Mouse (Mus musculus): Measurements from ENCODE around the gene Ick. TPM values are rescaled to one million over a fixed set of nuclear protein-coding genes. Genes with fewer than 3 reads are reported as not detected.

The Ick gene
- polyA plus RNA-seq, 1 experiment from 2014 or later, result 28.1 TPM

DNA sequence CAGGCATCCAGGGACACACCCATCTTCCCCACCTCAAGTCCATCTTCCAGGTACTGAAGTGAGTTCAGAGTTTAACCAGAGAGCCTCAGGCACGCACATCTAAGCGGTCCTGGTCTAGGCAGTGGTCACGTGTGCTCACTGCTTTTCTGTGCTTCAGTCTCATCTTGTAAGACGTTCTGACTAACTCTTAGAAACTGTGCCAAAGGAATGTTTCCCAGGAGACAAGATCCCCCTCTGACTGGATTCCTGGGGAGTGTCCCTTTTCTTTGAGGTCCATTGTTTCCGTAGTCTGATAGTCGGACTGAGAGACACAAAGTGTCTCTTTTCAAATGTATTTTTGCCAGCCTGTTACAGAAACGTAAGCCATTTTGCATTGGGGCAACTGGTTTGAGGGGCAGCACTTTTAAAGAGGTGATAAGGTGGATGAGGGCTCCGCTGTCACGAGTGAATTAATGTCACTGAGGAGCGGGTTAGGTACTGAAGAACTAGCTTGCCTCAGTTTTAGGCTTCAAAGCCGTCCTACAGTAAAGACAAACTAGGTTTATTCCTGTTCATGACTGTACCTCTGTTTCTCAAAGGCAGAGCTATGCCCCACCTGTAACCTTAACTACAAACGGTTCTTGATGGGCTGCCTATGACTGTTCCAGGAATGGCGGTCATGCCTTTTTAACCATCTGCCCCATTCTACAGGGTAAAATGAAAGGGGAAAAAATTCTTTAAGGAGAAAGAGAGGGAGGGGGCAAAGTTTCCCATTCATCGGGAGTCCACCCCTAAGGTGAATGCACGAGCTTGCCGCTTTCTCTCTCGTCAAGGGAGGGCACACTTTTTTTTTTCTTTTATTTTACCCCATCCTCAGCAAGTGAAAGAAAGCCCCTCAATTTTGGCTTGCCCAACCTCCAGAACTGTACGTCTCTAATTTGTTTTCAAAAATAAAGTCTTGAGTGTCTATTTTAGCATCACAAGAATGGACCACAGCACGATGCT lies 82.0 kb downstream of the Ick start:
- H3K9ac ChIP-seq (ENCODE audit: low read depth, low read length), result peak overlapping the region; percentile 9; the same call in 1 of the 2 replicates

DNA sequence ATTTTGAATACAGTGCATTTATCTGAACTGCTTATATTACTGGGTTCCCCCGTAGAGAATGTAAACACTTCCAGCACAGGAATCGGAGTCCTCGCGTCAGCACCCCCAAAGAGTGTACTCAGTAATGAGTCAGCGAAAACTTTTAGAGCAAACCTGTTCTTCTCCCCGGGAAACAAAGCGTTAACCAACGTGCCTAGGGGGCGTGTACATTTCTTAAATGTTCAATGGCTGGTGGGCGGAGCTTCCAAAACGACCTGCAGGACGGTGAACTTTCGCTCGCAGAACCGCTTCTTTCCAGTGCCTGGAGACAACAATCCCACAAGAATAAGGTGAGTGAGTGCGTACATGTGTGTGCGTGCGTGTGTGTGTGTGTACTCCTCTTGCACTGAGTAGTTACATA lies 82.7 kb downstream of the Ick start:
- under 1% methylated on average over 18 of the region's 18 CpGs for WGBS
- Histone ChIP-seq H3K27me3 (replicated peaks; ENCODE audit: control insufficient read depth, insufficient read depth, low read length) (no peaks in the 10 kb centered on the region), H3K4me2 (ENCODE audit: low read depth, low read length) (peak overlapping the region; percentile 63), H3K9me3 (ENCODE audit: control insufficient read depth, low read length) (no peaks in the 10 kb centered on the region), H3K4me3 (ENCODE audit: low read length) (peak overlapping the region; percentile 37), H3K36me3 (ENCODE audit: control insufficient read depth, insufficient read depth, low read length) (no peaks in the 10 kb centered on the region), H3K4me1 (ENCODE audit: control insufficient read depth, insufficient read depth, low read length) (peaks cover 22% of the 10 kb centered on the region; the same call in 1 of the 2 replicates), H3K27ac (ENCODE audit: low read length) (peak overlapping the region; percentile 49; the same call in 1 of the 2 replicates), H3K9ac (ENCODE audit: low read depth, low read length) (peak overlapping the region; percentile 9)
- ATAC-seq, result peak; percentile 61

More for the DNA sequence above, 82.0 kb downstream of the Ick start:
- peak overlapping the region; percentile 37 for H3K4me3 ChIP-seq (ENCODE audit: low read length)
- H3K9me3 ChIP-seq (ENCODE audit: control insufficient read depth, low read length), result no peaks in the 10 kb centered on the region
- WGBS, result 5% methylated on average over 19 of the region's 19 CpGs
- no peaks in the 10 kb centered on the region for H3K27me3 ChIP-seq (replicated peaks; ENCODE audit: control insufficient read depth, insufficient read depth, low read length)
- peak; percentile 63 for ATAC-seq
- no peaks in the 10 kb centered on the region for H3K36me3 ChIP-seq (ENCODE audit: control insufficient read depth, insufficient read depth, low read length)
- peaks cover 22% of the 10 kb centered on the region; the same call in 1 of the 2 replicates for H3K4me1 ChIP-seq (ENCODE audit: control insufficient read depth, insufficient read depth, low read length)
- H3K4me2 ChIP-seq (ENCODE audit: low read depth, low read length), result peak overlapping the region; percentile 63
- no peak overlapping the region for H3K27ac ChIP-seq (ENCODE audit: low read length)

- 49% methylated on average over 9 of the region's 9 CpGs for WGBS
- Histone ChIP-seq H3K27me3 (replicated peaks; ENCODE audit: control insufficient read depth, insufficient read depth, low read length) (no peaks in the 10 kb centered on the region), H3K4me2 (ENCODE audit: low read depth, low read length) (no peak overlapping the region), H3K36me3 (ENCODE audit: control insufficient read depth, insufficient read depth, low read length) (no peaks in the 10 kb centered on the region), H3K4me1 (ENCODE audit: control insufficient read depth, insufficient read depth, low read length) (peaks cover 22% of the 10 kb centered on the region; the same call in 1 of the 2 replicates), H3K9me3 (ENCODE audit: control insufficient read depth, low read length) (no peaks in the 10 kb centered on the region), H3K4me3 (ENCODE audit: low read length) (no peak overlapping the region), H3K9ac (ENCODE audit: low read depth, low read length) (no peak overlapping the region), H3K27ac (ENCODE audit: low read length) (no peak overlapping the region)
- ATAC-seq, result peak; percentile 19; the same call in 1 of the 2 replicates
Measured at GRCm38 (mm10) chr9:78193902-78194597, 85.1 kb downstream of the Ick start.

DNA sequence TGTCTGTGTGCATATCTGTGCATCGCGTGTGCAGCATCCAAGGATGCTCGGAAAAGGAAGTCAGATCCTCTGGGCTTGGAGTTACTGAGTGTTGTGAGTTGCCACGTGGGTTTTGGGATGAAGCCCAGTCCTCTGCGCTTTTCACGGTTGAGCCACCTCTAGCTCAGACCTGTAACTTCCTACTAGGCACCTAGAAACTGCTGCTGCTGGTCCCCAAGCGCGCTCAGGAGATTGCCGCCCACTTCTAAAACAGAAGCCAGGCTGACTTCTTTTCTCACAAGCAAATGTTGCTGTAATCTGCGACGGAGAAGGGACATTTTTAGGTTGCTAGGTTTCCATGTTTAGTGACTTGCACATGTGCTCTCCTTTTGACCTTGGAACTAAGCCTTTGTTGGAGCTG lies 86.0 kb downstream of the Ick start:
- Histone ChIP-seq H3K9me3 (ENCODE audit: control insufficient read depth, low read length) (no peaks in the 10 kb centered on the region), H3K4me2 (ENCODE audit: low read depth, low read length) (no peak overlapping the region), H3K4me1 (ENCODE audit: control insufficient read depth, insufficient read depth, low read length) (peaks cover 21% of the 10 kb centered on the region; the same call in 1 of the 2 replicates), H3K27ac (ENCODE audit: low read length) (no peak overlapping the region), H3K4me3 (ENCODE audit: low read length) (no peak overlapping the region), H3K36me3 (ENCODE audit: control insufficient read depth, insufficient read depth, low read length) (no peaks in the 10 kb centered on the region), H3K9ac (ENCODE audit: low read depth, low read length) (no peak overlapping the region), H3K27me3 (replicated peaks; ENCODE audit: control insufficient read depth, insufficient read depth, low read length) (no peaks in the 10 kb centered on the region)
- no peak for ATAC-seq
- 83% methylated on average over 11 of the region's 11 CpGs for WGBS

DNA sequence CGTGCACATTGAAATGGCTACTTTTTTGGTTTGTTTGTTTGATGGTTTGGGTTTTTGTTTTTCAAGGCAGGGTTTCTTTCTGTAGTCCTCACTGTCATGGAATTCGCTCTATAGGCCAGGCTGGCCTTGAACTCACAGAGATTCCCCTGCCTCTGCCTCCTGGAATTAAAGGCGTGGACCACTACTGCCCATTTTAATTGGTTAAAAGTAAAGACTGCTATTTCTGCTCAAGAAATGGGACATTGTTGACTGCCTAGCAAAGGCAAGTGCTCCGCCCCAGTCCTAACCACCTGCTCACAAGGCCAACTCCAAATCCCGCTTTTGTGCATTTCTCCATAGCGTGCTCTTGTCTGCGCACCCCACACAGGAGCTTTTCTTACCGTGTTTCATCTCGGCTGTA lies 88.8 kb downstream of the Ick start:
- ATAC-seq, result no peak
- Histone ChIP-seq H3K27ac (ENCODE audit: low read length) (no peak overlapping the region), H3K9me3 (ENCODE audit: control insufficient read depth, low read length) (no peaks in the 10 kb centered on the region), H3K9ac (ENCODE audit: low read depth, low read length) (no peak overlapping the region), H3K4me3 (ENCODE audit: low read length) (no peak overlapping the region), H3K27me3 (replicated peaks; ENCODE audit: control insufficient read depth, insufficient read depth, low read length) (no peaks in the 10 kb centered on the region), H3K4me1 (ENCODE audit: control insufficient read depth, insufficient read depth, low read length) (no peaks in the 10 kb centered on the region), H3K4me2 (ENCODE audit: low read depth, low read length) (no peak overlapping the region), H3K36me3 (ENCODE audit: control insufficient read depth, insufficient read depth, low read length) (no peaks in the 10 kb centered on the region)
- 97% methylated on average over 9 of the region's 9 CpGs for WGBS

DNA sequence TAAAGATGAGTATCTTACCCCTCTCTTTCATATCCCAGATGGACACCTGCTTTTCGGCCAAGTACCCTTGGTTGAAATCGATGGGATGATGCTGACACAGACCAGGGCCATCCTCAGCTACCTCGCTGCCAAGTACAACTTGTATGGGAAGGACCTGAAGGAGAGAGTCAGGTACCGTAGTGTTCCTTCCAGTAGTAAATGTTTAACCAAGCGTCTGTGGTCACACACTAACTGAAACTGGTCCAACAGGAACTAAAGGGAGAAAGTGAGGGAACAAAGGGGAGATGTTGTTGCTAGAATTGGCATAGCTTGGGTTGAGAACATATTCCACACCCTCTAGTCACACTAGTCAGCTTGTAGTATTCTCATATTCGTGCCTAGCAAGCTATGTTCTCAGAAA lies 95.2 kb downstream of the Ick start:
- no peaks in the 10 kb centered on the region for H3K9me3 ChIP-seq (ENCODE audit: control insufficient read depth, low read length)
- H3K27me3 ChIP-seq (replicated peaks; ENCODE audit: control insufficient read depth, insufficient read depth, low read length), result no peaks in the 10 kb centered on the region
- H3K27ac ChIP-seq (ENCODE audit: low read length), result peak overlapping the region; percentile 54
- H3K4me2 ChIP-seq (ENCODE audit: low read depth, low read length), result no peak overlapping the region; the same call in 1 of the 2 replicates
- no peak overlapping the region for H3K9ac ChIP-seq (ENCODE audit: low read depth, low read length)
- H3K36me3 ChIP-seq (ENCODE audit: control insufficient read depth, insufficient read depth, low read length), result no peaks in the 10 kb centered on the region
- peak; percentile 90 for ATAC-seq
- peaks cover 7% of the 10 kb centered on the region for H3K4me1 ChIP-seq (ENCODE audit: control insufficient read depth, insufficient read depth, low read length)
- WGBS, result 64% methylated on average over 6 of the region's 6 CpGs
- H3K4me3 ChIP-seq (ENCODE audit: low read length), result no peak overlapping the region

DNA sequence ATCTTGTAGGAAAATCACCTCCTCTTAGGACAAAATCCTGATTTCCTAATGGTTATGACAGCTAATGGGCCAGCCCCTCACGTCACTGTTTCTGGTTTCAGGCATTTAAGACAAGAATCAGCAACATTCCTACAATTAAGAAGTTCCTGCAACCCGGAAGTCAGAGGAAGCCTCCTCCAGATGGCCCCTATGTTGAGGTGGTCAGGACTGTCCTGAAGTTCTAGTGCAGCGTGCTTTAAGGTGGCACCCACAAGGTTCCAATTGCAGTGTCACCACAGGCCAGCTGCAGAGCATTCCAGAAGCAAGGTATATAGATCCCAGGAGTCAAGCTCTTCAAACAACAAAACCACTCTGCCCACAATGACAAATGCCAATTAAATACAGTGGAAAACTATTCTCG lies 100.0 kb downstream of the Ick start:
- Histone ChIP-seq H3K9me3 (ENCODE audit: control insufficient read depth, low read length) (no peaks in the 10 kb centered on the region), H3K27me3 (replicated peaks; ENCODE audit: control insufficient read depth, insufficient read depth, low read length) (no peaks in the 10 kb centered on the region)
- 69% methylated on average over 4 of the region's 4 CpGs for WGBS

GRCm38 (mm10) chr9:78210079-78210478 lies 101.1 kb downstream of the Ick start:
- Histone ChIP-seq H3K27ac (ENCODE audit: low read length) (no peak overlapping the region), H3K9me3 (ENCODE audit: control insufficient read depth, low read length) (no peaks in the 10 kb centered on the region), H3K4me1 (ENCODE audit: control insufficient read depth, insufficient read depth, low read length) (peaks cover 9% of the 10 kb centered on the region), H3K9ac (ENCODE audit: low read depth, low read length) (no peak overlapping the region), H3K4me2 (ENCODE audit: low read depth, low read length) (no peak overlapping the region), H3K36me3 (ENCODE audit: control insufficient read depth, insufficient read depth, low read length) (no peaks in the 10 kb centered on the region), H3K27me3 (replicated peaks; ENCODE audit: control insufficient read depth, insufficient read depth, low read length) (no peaks in the 10 kb centered on the region), H3K4me3 (ENCODE audit: low read length) (no peak overlapping the region)
- 69% methylated on average over 3 of the region's 3 CpGs for WGBS
- peak; percentile 68 for ATAC-seq

More for the DNA sequence above, 100.0 kb downstream of the Ick start:
- H3K9ac ChIP-seq (ENCODE audit: low read depth, low read length), result no peak overlapping the region
- peaks cover 16% of the 10 kb centered on the region for H3K4me1 ChIP-seq (ENCODE audit: control insufficient read depth, insufficient read depth, low read length)
- no peak for ATAC-seq
- H3K36me3 ChIP-seq (ENCODE audit: control insufficient read depth, insufficient read depth, low read length), result no peaks in the 10 kb centered on the region
- H3K4me3 ChIP-seq (ENCODE audit: low read length), result no peak overlapping the region
- no peak overlapping the region for H3K4me2 ChIP-seq (ENCODE audit: low read depth, low read length)
- no peak overlapping the region for H3K27ac ChIP-seq (ENCODE audit: low read length)

DNA sequence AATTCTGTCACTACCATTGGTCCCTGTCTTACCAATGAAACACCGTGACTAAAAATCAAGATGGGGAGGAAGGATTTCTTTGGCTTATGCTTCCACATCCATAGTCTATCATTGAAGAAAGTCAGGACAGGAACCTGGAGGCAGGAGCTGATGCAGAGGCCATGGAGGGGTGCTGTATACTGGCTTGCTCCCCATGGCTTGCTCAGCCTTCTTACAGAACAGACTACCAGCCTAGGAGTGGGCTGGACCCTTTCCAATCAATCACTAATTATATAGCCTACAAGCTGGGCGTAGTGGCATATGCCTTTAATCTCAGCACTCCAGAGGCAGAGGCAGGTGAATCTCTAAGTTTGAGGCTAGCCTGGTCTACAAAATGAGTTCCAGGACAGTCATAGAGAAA lies 101.8 kb downstream of the Ick start:
- no peak overlapping the region for H3K4me2 ChIP-seq (ENCODE audit: low read depth, low read length)
- H3K9me3 ChIP-seq (ENCODE audit: control insufficient read depth, low read length), result 0 out of 2 replicates have a peak, but pooled peaks cover 4% of the 10 kb centered on the region
- 91% methylated on average over 2 of the region's 2 CpGs for WGBS
- no peak for ATAC-seq
- no peaks in the 10 kb centered on the region for H3K36me3 ChIP-seq (ENCODE audit: control insufficient read depth, insufficient read depth, low read length)
- no peaks in the 10 kb centered on the region for H3K27me3 ChIP-seq (replicated peaks; ENCODE audit: control insufficient read depth, insufficient read depth, low read length)
- H3K9ac ChIP-seq (ENCODE audit: low read depth, low read length), result no peak overlapping the region
- H3K4me3 ChIP-seq (ENCODE audit: low read length), result no peak overlapping the region
- H3K4me1 ChIP-seq (ENCODE audit: control insufficient read depth, insufficient read depth, low read length), result peaks cover 9% of the 10 kb centered on the region
- no peak overlapping the region for H3K27ac ChIP-seq (ENCODE audit: low read length)
